Mouse (Mus musculus) erythroblast, embryonic 14.5 days (primary cell): ENCODE measurements at regions not wholly inside any gene's neighbourhood (a gene's known extent, or its start where the extent isn't known, plus 50 kb on each side); places are given as distances from the start of the nearest gene placed in this dataset.
"Not testable (repeated sequence)": the region's sequence is repeated elsewhere in the genome, so short reads cannot be mapped to it uniquely, and the experiment has no call there.

Experiments
- H3K27me3 ChIP-seq: 2 replicates; pipeline ENCODE4 v1.6.1; 2012; ENCODE audit warnings: inconsistent platforms; ENCODE audit not compliant: control insufficient read depth
- H3K36me3 ChIP-seq: 2 replicates; pipeline ENCODE4 v1.6.1; 2012; ENCODE audit warnings: mild to moderate bottlenecking, inconsistent platforms; ENCODE audit not compliant: control insufficient read depth
- H3K4me1 ChIP-seq: 2 replicates; pipeline ENCODE4 v1.6.1; 2012; ENCODE audit warnings: inconsistent platforms; ENCODE audit not compliant: control insufficient read depth
- H3K4me3 ChIP-seq: replicated peaks from 2 replicates; pipeline ENCODE3; 2012; ENCODE audit warnings: moderate library complexity, mild to moderate bottlenecking, inconsistent platforms
- H3K9me3 ChIP-seq: 2 replicates; pipeline ENCODE4 v1.6.1; 2012; ENCODE audit warnings: low read length, inconsistent platforms, mixed read lengths; ENCODE audit not compliant: control insufficient read depth
- GATA1 ChIP-seq: IDR thresholded peaks from 2 replicates; pipeline ENCODE4 v1.6.1; 2012; ENCODE audit warnings: low read length, inconsistent platforms, mixed read lengths
- TAL1 ChIP-seq: IDR thresholded peaks from 3 replicates; pipeline ENCODE4 v1.6.1; 2012; ENCODE audit warnings: low read length, inconsistent platforms, mixed read lengths

- TF ChIP-seq GATA1 (no peak), TAL1 (no peak)
- H3K4me1 ChIP-seq: no peaks in the 10 kb centered on the region
- no peaks in the 10 kb centered on the region for H3K9me3 ChIP-seq
- no peak overlapping the region for H3K4me3 ChIP-seq
- no peaks in the 10 kb centered on the region for H3K27me3 ChIP-seq
- H3K36me3 ChIP-seq: no peaks in the 10 kb centered on the region
Observed at GRCm38 (mm10) chr12:29356681-29357397, 171.3 kb upstream of the Myt1l start.

DNA sequence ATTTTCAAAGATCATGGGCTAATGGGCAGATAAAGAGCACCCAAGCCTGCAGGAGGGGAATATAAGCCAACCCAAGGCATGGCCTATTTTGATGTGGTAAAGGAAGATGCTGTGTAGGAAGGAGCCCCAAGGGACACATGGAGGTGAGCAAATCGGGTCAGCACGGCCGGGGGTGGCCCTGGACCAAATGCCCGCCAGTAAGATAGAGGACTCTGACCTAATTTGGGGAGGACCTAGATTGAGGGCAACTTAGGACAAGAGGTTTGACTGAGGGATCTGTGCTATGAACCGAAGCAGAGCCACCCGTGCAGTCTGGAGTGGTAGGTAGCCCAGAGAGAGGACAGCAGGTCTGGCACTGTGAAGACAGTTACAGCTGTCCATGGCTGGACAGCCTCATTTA lies 166.9 kb upstream of the Myt1l start:
- Histone ChIP-seq H3K9me3 (no peaks in the 10 kb centered on the region), H3K4me3 (no peak overlapping the region), H3K4me1 (no peaks in the 10 kb centered on the region), H3K27me3 (no peaks in the 10 kb centered on the region), H3K36me3 (no peaks in the 10 kb centered on the region)
- no peak for TF ChIP-seq TAL1
- TF ChIP-seq GATA1: no peak

GRCm38 (mm10) chr12:29367741-29368106 lies 160.5 kb upstream of the Myt1l start:
- not testable (repeated sequence) for H3K4me3 ChIP-seq, H3K36me3 ChIP-seq, H3K4me1 ChIP-seq, H3K27me3 ChIP-seq, H3K9me3 ChIP-seq

DNA sequence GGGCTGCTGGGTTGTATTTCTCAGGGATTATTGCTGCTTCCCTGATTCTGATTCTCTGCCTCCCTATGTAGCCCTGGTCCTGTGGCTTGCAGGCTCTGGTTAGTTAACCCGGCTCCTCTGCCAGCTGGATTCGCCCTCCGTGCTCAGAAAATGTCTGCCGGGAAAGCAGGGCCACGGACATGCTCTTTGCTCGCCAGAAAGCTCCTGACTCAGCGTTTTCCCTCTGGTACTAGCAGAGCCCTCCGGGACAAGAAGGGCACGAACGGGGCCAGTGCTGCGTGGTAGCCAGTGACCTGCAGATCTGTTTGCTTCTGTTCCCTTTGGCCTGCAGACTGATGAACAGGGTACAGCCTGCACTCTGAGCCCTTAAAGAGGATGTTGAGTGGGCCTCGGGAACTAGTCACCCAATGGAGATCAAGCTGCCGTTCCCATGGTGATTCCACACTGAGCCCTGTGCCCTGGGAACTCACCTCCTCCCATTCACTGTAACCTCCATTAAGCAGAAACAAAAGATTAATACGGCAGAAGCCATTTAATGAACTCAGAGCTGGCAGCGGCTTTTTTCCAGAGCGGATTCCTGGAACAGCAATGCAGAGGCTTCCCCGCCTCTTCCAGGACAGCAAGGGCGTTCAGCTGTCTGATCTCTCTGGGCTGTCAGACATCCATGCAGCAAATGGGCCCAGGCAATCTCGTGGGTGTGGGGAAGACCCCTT lies 159.9 kb upstream of the Myt1l start:
- H3K27me3 ChIP-seq: no peaks in the 10 kb centered on the region
- H3K4me1 ChIP-seq: no peaks in the 10 kb centered on the region
- no peak for TF ChIP-seq TAL1
- TF ChIP-seq GATA1: no peak
- H3K36me3 ChIP-seq: no peaks in the 10 kb centered on the region
- H3K4me3 ChIP-seq: no peak overlapping the region
- no peaks in the 10 kb centered on the region for H3K9me3 ChIP-seq

GRCm38 (mm10) chr12:29368820-29369175 lies 159.4 kb upstream of the Myt1l start:
- no peaks in the 10 kb centered on the region for H3K36me3 ChIP-seq
- no peaks in the 10 kb centered on the region for H3K27me3 ChIP-seq
- no peaks in the 10 kb centered on the region for H3K9me3 ChIP-seq
- H3K4me3 ChIP-seq: no peak overlapping the region
- H3K4me1 ChIP-seq: no peaks in the 10 kb centered on the region
- TF ChIP-seq GATA1 (no peak), TAL1 (no peak)

GRCm38 (mm10) chr12:29391756-29392155 lies 136.4 kb upstream of the Myt1l start:
- Histone ChIP-seq H3K9me3 (no peaks in the 10 kb centered on the region), H3K36me3 (no peaks in the 10 kb centered on the region), H3K27me3 (no peaks in the 10 kb centered on the region), H3K4me3 (no peak overlapping the region), H3K4me1 (no peaks in the 10 kb centered on the region)
- TF ChIP-seq TAL1 (no peak), GATA1 (no peak)

- TF ChIP-seq TAL1 (no peak), GATA1 (no peak)
- H3K4me1 ChIP-seq: no peaks in the 10 kb centered on the region
- no peaks in the 10 kb centered on the region for H3K9me3 ChIP-seq
- no peaks in the 10 kb centered on the region for H3K36me3 ChIP-seq
- no peaks in the 10 kb centered on the region for H3K27me3 ChIP-seq
- H3K4me3 ChIP-seq: no peak overlapping the region
Observed at GRCm38 (mm10) chr12:29394271-29394670, 133.9 kb upstream of the Myt1l start.

GRCm38 (mm10) chr12:29394881-29395280 lies 133.3 kb upstream of the Myt1l start:
- Histone ChIP-seq H3K4me3 (no peak overlapping the region), H3K36me3 (no peaks in the 10 kb centered on the region), H3K9me3 (no peaks in the 10 kb centered on the region), H3K4me1 (no peaks in the 10 kb centered on the region), H3K27me3 (no peaks in the 10 kb centered on the region)
- TF ChIP-seq GATA1 (no peak), TAL1 (no peak)

GRCm38 (mm10) chr12:29395401-29395982 lies 132.7 kb upstream of the Myt1l start:
- no peaks in the 10 kb centered on the region for H3K4me1 ChIP-seq
- H3K36me3 ChIP-seq: no peaks in the 10 kb centered on the region
- no peak for TF ChIP-seq TAL1
- TF ChIP-seq GATA1: no peak
- H3K9me3 ChIP-seq: no peaks in the 10 kb centered on the region
- no peak overlapping the region for H3K4me3 ChIP-seq
- no peaks in the 10 kb centered on the region for H3K27me3 ChIP-seq
